Mouse (Mus musculus) ES-Bruce4 (cell line): ENCODE data around the gene Sirt6.

Experiments used
- CTCF ChIP-seq: IDR thresholded peaks from one replicate; pipeline ENCODE4 v1.8.1; 2011; ENCODE audit warnings: low read depth, low read length
- EP300 ChIP-seq: IDR thresholded peaks from 2 replicates; pipeline ENCODE4 v1.6.1; 2011; ENCODE audit warnings: low read depth, low read length; ENCODE audit not compliant: insufficient read depth
- POLR2A ChIP-seq: IDR thresholded peaks from one replicate; pipeline ENCODE4 v1.8.1; 2011; ENCODE audit warnings: low read length; ENCODE audit not compliant: insufficient read depth

DNA sequence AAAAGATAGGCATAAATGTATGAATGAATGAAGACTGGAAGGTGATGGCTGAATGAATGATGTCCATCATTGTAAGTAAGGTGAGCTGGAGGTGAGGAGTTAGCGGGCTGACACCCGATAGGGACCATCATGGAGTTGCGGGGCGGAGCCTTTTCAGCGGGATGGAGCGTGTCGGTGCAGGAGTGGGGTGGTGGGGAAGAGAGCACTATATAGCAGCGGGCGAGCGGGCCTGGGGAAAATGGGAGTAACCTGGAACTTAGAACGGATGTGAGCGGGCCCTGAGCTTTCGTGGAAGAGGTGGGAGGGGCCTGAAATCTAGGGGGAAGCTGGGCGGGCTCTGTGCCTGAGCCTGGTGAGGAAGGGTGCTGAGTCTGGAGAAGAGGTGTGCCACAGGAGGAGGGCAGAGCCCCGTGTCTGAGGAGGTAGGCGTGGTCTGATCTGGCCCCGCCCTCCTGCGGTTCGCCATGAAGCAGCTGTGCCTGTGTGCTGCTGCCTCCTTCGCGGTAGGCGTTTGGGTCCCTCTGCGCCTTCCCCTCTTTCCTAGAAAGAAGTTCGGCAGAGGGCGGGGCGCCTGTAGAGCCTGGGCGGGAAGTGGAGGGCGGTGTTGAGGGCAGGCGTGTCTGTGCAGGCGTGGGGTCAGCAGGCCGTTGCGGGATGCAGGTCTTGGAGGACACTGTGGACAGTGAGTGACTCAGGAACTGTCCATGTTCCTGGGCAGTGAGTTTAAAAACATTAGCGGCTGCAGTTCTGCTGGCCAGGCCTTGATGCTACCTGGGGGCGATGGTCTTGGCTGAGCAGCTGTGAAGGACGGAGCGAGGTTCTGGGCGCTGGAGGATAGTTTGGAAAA lies 5.9 kb upstream of the Sirt6 start:
- TF ChIP-seq CTCF: no peak
- TF ChIP-seq POLR2A: peak; percentile 52
- TF ChIP-seq EP300: peak; percentile 49; the same call in 1 of the 2 replicates
